Mouse (Mus musculus) ES-CJ7 (cell line): ENCODE results near the gene Ppp1r12b.

Experiments
- DNase-seq: peaks from one replicate; pipeline ENCODE4 v3.0.0; 2011; ENCODE audit warnings: low read depth, low spot score

Gene Ppp1r12b

DNA sequence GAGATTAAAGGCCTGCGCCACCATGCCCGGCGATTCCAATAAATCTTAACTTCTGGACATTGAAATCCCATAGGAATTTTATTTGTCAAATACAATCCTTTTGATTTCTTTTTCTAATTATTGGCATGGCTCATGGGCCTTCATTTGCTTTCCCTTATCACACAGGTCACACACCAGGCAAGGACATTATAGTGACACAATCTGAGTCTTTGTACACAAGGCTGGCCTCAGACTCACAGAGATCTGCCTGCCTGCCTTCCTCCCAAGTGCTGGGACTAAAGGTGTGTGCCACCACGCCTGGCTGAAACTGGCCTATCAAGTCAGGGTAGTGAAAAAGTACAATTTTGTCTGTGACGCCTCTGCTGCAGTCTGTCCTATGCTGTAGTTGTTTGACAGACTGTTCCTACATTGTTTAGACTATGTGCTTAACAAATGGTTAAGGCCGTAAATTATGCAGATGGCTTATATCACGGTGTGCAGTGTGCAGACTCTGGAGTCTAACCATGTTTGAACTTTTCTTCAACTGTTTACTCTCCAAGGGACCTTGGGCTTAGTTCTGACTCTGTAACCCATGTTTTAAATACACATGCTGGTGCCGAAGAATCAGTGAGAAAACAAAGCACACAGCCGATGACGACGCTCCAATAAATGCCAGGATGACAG, 191.8 kb downstream of the Ppp1r12b start:
- DNase-seq = no peak

DNA sequence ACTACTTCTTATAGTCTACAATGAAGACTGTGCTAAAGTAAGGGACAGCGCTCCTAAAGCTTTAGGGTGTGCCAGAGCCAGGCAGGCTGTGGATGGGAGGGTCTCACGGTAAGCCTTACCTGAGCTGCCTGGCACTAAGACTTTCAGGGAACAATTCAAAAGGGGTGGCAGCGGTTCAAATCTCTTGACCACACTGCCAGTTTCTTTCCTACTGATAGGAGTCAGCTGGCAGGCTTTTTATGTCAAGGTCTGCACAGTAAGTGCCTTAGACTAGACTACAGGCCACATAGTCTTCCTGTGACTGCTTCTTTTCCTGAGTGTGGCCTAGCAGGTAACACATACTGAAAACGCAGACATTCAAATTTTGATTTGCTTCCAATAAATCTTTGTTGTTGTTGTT, 192.5 kb downstream of the Ppp1r12b start:
- no peak for DNase-seq

DNA sequence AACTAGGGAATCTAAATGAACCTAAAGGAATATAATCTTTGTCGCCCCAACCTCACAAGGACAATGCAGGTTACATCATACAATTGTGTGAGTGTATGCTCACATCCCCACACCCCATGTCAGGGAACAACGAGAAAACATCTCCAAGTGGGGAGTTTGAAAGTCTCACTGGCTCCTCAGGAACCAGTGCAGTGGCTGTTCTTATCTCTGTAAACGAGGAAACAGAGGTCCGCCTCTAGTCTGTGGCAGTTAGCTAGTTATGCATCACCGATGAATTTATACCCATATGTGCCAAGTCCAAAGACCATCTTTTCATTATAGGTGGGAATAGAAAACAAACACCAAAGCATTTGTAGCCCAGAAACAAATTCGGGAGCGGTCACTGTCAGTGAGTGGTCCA, 194.2 kb downstream of the Ppp1r12b start:
- no peak for DNase-seq

DNA sequence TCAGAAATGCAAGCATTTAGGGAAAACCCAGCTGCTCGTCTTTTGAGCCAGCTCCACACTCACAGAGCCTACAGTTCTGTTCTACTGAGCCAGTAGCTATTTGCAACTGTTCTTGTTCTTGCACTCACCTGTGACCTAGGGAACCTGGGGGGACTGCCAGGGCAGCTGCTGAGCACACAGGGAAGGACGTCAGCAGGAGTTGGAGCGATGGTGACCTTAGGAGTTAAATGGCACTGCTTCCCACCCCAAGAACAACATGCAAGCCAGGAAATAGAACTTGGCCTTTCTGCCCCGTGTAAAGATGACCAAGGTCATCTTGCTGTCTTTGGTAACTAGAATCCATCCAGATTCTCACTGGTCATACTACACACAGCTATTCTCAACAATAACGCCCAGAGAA, 195.1 kb downstream of the Ppp1r12b start:
- DNase-seq = no peak

DNA sequence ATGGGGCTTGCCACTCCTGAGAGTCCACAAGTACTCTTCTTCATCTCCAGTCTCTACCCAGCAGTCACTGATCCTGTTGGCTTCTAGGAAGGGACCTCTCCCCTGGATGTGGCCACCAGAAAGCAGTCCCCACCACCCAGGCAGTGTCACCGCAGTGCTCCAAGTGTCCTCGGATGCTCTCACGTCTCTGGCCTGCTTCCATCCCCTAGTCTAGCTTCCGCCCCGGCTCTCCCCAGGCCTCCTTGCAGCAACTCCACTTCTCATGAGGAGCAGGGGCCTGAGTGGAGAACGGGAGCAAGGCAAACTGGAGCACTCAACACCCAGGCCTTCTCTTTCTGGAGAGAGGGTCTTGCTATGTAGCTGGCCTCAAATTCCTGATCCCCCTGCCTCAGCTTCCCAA, 196.6 kb downstream of the Ppp1r12b start:
- DNase-seq = no peak

DNA sequence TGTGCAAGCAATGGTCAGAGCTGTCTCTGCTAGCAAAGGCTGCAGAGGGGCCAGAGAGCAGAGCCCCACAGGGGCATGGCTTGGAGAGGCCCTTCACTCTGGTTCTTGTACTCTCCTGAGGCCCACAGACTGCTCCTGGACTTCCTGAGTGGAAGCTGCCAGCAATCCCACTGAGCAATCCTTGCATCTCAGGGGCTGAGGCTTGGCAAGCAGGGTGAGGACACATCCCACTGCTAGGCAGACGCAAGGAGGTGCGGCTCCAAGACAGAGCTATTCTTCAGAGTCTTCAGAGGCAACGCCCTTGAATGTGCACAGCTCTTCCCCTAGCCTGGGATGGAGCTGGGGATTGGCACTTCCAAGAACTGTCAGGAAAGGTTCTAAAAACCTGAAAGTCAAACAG, 198.5 kb downstream of the Ppp1r12b start:
- no peak for DNase-seq

DNA sequence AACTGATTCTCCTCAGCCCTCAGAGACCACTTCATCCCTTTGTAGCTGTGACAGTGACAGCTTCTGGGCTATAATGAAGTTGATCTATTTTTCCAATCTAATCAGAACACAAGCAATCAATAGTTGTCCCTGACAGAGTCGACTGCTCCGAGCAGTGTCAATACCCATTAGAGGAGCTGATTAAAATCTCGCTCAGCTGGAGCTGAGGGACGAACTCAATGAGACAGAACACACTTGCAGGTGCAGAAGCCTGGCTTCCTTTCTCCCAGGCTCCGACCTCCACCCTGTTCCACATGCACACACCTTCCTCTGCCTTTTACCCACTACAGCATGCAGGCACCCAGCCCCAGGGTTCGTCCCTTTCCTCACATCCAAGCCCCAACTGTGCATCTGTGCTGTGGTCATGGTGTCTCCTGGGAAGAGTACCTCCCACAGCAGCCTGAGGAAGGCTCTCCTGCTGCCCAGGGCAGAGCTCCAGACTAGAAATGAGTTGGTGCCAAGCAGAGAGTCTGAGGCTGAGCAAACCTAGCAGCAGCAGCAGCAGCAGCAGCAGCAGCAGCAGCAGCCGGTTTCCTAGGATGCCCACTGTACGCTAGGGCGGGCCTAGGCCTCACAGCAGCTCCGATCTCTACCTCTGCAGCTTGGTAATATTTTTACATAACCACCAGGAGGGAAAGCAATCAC, 199.4 kb downstream of the Ppp1r12b start:
- DNase-seq = no peak

DNA sequence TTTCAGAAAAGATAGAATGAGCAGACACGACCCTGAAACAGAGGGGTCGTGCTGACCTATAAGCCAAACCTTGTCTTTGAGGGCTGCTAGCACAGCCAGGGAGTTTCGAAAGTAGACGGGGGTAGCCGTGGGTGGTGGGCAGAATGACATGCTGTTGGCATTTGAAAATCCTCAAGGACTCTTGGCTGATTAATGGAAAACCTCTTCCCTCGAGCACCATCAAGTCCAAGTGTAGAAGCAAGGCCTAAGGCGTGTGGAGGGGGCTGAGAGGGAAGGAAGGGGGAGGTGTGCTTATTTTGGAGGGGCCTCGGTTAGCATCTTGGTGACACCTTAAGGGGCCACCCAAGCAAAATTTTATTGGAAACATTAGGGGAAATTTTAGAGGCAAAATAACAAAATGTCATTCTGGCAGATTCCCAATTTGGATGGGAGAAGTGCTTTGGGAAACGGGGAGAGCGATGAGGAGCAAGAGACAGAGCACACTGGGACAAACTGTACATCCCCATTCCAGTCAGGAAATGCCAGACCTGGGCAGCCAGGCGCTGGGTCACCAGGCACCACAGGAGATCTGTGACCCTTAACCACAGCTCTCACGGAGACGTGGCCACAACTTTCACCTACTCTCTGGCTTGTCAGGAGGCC, 200.1 kb downstream of the Ppp1r12b start:
- no peak for DNase-seq

DNA sequence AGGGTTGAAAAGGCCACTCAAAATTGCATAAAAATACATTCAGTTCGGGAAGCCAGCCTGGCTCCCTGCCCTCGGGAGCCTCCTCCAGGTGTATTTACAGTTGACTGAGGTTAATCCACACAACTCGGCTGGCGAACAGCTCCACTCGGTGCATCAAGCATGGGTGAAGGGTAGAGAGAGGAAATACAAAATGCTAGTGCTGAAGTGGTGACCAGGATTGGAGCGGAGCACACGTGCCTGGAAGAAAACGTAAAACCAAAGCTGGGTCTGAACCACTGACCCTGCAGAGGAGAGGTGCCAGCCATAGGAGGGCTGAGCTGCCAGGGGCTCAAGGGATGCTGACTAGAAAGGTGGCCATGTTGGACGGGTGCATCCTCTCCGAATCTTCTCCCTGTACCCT, 200.9 kb downstream of the Ppp1r12b start:
- DNase-seq = no peak

DNA sequence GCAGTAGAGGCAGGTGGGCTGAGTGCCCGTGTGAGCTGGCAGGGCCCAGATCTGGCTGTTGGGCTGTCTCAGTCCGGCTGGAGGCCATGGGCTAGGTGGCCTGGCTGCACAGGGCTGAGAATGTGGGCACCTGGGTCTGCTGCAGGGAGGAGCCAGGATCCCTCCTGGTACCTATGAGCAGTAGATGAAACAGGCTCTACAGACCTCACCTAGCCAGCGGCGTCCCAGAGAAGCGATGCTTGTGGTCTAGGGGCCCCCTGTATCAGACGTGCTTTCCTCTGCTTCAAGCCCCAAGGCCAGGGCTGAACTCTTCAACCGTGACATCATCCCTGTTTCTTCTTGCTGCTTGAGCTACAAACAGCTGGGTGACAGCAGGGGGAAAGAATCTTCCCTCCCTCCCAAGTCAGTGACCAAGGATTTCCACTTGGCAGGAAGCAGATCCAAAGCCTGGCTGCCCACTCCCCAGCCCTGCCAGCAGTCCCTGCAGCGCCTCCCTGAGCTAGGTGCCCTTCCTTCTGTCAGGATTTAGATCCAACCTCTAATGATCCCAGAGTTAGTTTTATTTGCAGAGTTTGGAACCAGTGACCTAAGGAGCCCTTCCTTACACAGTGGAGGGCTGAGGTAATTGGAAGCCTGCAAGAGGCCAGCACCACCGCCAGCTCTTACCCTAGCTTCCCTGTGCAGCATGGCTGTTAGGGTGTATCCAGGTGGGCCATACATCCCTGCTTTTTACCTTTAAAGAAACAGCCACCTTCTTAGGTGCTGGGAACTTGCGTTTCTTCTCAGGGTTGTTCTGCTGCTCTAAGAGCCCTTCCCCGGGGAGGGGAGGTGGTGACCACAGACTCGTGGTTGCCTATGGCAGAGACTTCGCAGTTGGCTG, 201.8 kb downstream of the Ppp1r12b start:
- DNase-seq = no peak

DNA sequence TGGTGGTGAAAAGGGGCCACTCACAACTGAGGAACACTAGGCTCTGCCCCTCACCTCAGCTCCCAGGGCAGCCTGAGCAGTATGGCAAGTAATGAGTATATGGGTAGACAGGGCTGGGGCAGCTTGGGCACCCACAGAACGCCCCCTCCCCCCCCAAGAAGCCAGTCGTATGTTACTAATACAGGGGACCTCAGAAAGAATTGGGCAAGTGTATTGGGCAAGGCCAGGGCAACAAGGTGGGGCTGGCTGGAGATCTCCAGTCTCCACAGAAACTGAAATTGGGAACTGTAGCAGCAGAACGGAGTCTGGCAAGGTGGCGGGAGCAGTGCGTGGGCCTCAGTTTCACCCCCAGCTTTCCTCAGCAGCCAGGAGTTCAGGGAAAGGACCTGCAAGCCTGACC, 203.3 kb downstream of the Ppp1r12b start:
- DNase-seq = no peak

DNA sequence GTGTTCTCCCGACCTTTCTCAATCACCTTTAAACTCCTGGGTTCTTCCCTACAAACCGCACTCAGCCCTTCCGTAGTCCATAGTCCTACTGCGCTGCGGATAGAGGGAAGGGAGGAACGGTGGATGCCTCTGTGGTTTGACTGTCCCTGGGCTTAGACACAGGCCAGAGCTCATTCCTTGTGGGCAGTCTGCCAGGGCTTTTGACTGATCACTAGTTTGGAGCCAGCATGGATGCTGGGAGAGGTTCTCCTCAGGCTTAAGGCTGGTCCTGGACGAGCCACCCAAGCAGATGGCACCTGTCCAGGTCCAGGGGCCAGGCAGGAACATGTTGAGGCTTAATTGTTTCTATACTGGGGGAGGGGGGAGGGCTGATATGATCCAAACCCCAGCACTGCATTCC, 205.9 kb downstream of the Ppp1r12b start:
- DNase-seq = no peak

DNA sequence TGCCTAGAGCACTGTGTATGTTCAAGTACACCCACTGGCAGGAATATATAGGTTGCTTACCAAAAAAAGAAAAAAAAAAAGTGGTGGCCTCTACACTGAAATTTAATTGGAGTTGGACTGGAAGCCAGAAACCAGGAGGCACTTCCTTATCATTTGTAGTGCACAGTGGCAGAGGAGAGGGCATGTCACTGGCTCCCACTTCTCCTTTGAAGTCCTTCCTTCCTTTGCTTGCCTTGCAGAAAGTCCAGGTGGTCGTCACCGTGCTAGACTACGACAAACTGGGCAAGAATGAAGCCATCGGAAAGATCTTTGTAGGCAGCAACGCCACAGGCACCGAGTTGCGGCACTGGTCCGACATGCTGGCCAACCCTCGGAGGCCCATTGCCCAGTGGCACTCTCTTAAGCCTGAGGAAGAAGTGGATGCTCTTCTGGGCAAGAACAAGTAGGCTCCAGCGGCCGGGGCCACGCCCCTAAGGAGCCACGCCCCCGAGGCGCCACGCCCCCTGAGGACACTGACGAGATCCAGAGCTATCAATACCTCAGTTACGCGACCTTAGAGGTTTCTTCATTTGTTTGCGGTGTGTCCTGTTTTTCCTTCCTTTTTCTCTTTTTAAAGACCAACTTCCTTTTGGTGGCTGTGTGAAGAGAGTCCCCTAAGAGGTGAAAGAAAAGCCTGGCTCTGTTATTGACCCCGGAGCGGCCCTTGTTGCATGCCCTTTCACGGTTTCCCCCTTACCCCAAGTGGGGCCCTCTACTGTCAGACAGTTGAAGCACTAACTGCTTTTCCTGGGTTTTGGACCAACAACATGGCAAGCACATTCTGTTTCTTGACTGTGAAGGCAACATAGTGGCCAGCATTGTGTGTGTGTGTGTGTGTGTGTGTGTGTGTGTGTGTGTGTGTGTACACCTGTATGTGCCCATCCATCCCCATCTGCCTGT, 208.2 kb downstream of the Ppp1r12b start:
- peak; percentile 67 for DNase-seq

DNA sequence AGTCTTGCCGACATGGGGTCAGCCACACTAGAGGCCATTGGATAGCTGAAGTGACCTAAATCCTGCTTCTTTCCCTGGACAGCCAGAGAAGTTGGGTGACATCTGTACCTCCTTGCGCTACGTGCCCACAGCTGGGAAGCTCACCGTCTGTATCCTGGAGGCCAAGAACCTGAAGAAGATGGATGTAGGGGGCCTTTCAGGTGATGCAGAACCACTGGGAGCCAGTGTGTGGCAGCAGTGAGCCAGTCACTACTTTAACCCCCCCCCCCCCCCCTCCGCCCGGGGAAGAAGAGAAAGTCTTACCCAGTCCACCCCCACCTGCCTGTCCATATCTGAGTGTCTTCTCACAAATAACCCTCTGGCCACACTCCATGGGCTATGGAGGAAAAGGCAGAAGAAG, 210.1 kb downstream of the Ppp1r12b start:
- DNase-seq = peak; percentile 21

DNA sequence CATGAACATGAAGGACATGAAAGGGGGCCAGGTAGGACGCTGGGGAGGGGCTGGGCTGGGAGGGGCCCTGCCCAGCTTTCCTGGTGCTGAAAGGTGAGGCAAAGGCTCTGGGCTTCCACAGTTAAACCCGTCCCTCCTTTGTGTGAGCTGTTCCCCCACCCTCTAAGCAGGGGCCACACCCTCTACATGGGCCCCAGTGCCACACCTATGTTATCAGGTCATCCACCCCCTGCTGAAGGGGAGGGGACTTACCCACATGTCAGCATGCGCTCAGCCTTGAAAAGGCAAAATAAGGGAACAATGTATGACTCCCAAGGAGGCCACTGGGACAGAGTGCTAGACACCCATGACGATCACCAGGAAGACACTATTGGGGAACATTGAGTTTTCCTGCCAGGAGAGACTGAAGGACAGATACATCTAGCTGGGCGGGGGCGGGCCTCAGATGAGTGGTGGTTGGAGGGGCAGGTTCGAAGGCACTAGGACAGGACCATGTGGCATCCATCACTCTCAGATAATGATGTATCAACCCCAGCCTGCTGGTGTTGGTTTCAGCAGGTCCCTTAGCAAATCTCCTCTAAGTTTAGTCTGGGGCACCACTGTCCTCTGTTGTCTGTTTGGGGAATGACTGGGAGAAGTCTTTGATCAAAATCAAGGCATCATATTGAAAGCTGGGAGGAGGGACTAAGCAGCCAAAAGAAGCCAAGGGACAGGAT, 213.6 kb downstream of the Ppp1r12b start:
- DNase-seq = peak; percentile 27

DNA sequence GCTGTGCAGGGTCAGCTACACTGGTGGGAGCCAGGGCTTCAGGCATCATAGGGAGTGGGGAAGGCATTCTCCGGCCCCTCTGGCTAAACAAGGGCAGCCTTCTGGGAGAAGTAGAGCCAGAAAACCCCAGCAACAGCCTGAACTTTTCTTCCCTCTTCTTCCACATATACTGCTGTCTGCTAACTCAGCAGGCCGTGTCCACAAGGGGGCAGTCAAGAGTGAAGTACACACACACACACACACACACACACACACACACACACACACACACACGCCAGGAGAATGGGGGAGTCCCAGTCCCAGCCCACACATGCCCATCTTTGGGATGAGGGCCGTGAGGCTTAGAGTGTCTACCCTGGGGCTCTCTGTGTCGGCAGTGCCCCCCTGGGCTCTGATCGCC, 214.3 kb downstream of the Ppp1r12b start:
- DNase-seq = peak; percentile 78

DNA sequence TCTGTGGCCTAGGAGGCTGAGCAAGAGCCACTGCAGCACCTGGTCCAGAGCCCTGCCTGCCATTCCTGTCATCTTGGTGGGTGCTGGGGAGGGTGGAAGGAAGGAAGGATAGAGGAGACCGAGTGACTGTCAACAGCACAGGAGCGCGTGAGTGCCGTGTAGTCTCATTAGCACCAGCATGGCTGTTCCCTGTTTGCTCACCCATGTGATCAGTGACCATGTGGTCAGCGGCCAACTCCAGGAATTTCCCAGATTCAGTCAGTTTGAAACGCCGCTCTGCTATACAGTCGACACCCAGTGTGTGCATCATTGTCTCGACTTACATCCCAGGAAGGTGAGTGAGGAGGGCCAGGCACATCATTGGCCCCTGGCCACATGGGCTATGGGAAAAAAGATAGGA, 218.3 kb downstream of the Ppp1r12b start:
- DNase-seq = no peak

DNA sequence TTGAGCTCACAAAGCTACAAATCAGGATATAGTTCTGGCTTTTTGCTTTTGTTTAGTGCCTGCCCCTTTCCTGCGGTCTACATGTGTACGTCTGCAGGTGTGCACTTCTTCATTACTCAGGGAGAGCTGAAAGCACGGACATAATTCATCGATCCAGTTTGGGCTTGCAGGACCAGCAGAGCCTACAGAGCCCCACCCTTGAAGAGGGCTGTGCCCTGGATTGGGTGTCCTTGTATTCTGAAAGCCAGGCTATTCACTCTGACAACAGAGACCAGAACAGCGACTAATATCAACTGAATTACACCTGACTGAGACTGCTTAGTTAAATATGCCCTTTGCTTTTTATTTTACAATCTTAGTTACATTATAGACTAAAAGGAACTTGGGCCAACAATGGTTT, 222.1 kb downstream of the Ppp1r12b start:
- no peak for DNase-seq

DNA sequence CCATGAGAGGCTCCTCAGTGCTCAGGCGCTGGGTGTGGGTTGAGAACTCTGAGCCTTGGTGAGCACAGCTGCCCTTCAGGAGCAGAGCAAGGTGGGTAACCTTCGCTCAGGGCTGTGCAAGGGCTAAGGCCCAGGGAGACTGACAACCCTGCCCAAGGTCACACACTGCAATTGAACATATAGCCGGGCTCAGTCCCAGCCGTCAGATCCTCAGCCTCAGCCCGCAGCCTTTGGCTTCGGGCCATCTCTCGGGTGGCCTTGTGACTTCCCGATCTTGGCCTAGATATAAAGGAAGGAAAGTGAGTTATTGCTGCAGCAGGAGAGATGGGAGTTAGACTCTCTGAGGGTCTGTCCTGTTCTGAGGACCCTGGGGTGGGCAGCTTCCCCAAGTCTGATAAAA, 228.5 kb downstream of the Ppp1r12b start:
- no peak for DNase-seq

DNA sequence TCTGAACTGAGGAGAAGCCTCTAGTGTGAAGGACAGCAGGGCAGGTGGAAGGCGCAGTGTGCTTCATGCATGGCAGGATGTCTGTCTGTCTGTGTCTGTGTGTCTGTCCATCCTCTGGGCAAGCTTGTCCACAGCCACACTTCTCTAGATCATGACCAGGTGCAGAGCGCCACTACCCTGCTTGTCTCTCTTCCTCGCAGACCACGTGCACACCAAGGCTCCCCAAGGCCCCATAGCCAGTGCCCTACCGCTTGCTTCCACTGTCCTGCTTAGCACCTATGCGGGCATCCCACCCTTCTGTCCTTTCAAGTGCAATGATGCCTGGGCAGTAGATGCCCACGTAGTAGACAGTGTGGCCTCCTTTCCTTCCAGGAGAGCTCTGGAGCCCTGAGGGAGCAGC, 229.3 kb downstream of the Ppp1r12b start:
- no peak for DNase-seq
